Mouse (Mus musculus) heart, embryonic 10.5 days (tissue): ENCODE data around the gene Prdm10. TPM values are rescaled to one million over a fixed set of nuclear protein-coding genes. Genes with fewer than 3 reads are reported as not detected.

Source experiments
- DNase-seq: peaks from one replicate; pipeline ENCODE4 v3.0.0-alpha.2; 2017; ENCODE audit warnings: low spot score
- H3K27ac ChIP-seq: fragments of 300-500 bp; sonication (generic); 2 replicates; pipeline ENCODE4 v1.5.1; 2016; ENCODE audit warnings: mild to moderate bottlenecking
- H3K27me3 ChIP-seq: fragments of 300-500 bp; sonication (generic); 2 replicates; pipeline ENCODE4 v1.6.1; 2016; ENCODE audit warnings: mild to moderate bottlenecking; ENCODE audit not compliant: poor library complexity, insufficient read depth, severe bottlenecking
- H3K36me3 ChIP-seq: fragments of 300-500 bp; sonication (generic); 2 replicates; pipeline ENCODE4 v1.6.1; 2016; ENCODE audit warnings: mild to moderate bottlenecking, moderate library complexity
- H3K4me1 ChIP-seq: fragments of 300-500 bp; sonication (generic); 2 replicates; pipeline ENCODE4 v1.6.1; 2016; ENCODE audit warnings: mild to moderate bottlenecking
- H3K4me3 ChIP-seq: fragments of 300-500 bp; sonication (generic); 2 replicates; pipeline ENCODE4 v1.5.1; 2016; ENCODE audit warnings: mild to moderate bottlenecking, moderate library complexity
- H3K9me3 ChIP-seq: fragments of 300-500 bp; sonication (generic); 2 replicates; pipeline ENCODE4 v1.6.1; 2016; ENCODE audit warnings: mild to moderate bottlenecking, moderate library complexity
- whole genome bisulfite sequencing: fragments of 180-500 bp; shearing (Covaris S2); methylation state at CpG from one replicate; pipeline ENCODE4 v1.1.7; 2016; 5-methylcytosine and 5-hydroxymethylcytosine counted together
- polyA plus RNA-seq: library from polyadenylated mRNA; unstranded; fragments of >200 nt; fragmentation: Nextera tagmentation; extraction: Ambion mirVana; gene quantifications from 2 replicates; pipeline ENCODE4 v1.2.1, GENCODE M21; 2016

Prdm10 gene
- polyA plus RNA-seq, 1 experiment from 2014 or later, result 5.6 TPM

DNA sequence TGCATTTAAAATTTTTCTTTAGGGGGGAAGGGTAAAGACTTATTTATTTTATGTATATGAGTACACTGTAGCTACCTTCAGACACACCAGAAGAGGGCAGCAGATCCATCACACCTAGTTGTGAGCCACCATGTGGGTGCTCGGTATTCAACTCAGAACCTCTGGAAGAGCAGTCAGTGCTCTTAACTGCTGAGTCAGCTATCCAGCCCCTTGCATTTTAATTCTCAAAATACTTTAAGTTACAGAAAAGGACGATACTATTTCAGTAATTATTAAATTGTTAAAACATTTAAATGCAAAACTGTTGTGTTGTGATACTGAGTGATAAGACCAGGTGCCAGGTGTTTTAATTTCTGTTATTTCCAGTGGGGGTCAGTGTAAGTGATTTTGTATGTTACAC lies 124.0 kb downstream of the Prdm10 start:
- Histone ChIP-seq H3K27me3 (no peaks in the 10 kb centered on the region), H3K4me3 (no peak overlapping the region), H3K36me3 (peaks cover 87% of the 10 kb centered on the region), H3K9me3 (no peaks in the 10 kb centered on the region), H3K27ac (no peak overlapping the region), H3K4me1 (no peaks in the 10 kb centered on the region)
- no peak for DNase-seq
- WGBS, result 79% methylated on average over 2 of the region's 2 CpGs

DNA sequence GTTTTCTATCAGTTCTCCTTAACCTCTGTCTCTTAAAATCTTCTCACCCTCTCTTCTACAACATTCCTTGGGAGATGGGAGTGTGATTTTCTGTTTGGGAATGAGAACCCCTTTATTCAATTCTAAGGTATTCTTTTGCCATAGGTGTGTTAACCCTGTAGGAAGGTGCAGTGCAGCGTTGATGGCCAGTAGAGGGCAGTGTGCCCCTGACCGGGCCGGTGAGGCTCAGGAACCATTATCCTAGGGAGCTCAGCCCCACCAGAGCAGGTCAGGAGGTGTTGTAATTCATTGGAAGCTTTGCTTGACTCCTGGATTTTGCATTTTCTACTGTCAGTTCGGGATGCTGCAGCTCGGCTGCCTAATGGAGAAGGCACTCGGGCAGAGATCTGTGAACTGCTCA lies 124.9 kb downstream of the Prdm10 start:
- Histone ChIP-seq H3K27me3 (no peaks in the 10 kb centered on the region), H3K27ac (no peak overlapping the region), H3K4me1 (no peaks in the 10 kb centered on the region), H3K36me3 (peaks cover 89% of the 10 kb centered on the region), H3K4me3 (no peak overlapping the region), H3K9me3 (no peaks in the 10 kb centered on the region)
- no peak for DNase-seq
- 67% methylated on average over 6 of the region's 6 CpGs for WGBS

DNA sequence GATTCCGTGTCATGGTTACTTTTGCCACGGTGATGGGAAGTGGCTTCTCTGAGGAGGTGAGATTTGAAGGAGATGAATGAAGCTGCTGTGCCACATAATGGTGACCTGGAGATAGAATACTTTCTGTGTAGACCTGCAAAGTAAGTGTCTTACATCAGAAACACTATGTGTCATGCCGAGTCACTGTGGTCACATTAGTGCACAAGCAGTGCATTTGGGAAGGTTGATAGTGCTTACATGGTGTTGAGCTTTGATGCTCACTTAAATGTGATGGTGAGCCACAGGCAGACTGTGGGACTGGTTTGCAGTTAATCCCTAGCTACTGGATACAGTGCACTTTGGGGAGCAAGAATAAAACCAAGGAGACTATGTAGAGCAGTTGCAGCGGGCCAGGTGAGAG lies 131.8 kb downstream of the Prdm10 start:
- DNase-seq, result no peak
- 88% methylated on average over 4 of the region's 4 CpGs for WGBS
- no peak overlapping the region for H3K27ac ChIP-seq
- no peaks in the 10 kb centered on the region for H3K4me1 ChIP-seq
- H3K36me3 ChIP-seq, result peaks cover 88% of the 10 kb centered on the region
- H3K27me3 ChIP-seq, result no peaks in the 10 kb centered on the region
- H3K4me3 ChIP-seq, result no peak overlapping the region
- H3K9me3 ChIP-seq, result no peaks in the 10 kb centered on the region

DNA sequence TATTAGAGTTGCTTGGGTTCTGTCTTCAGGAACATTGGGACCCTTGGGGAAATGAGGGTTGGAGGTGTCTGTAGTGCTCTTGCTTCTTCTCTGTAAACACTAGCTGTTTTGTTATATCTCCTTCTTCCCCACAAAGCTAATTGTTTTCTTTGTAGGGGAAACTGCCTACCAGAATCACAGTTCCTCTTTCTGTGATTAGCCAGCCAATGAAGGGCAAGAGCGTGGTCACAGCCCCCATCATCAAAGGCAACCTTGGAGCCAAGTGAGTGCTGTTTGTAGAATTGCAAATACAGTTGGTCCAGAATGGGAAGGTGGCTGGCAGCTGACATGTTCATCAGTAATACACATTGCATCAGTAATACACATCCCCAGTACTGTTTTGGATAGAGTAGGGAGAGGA lies 138.5 kb downstream of the Prdm10 start:
- Histone ChIP-seq H3K27ac (no peak overlapping the region), H3K27me3 (no peaks in the 10 kb centered on the region), H3K36me3 (peaks cover 83% of the 10 kb centered on the region), H3K4me1 (no peaks in the 10 kb centered on the region), H3K9me3 (no peaks in the 10 kb centered on the region), H3K4me3 (no peak overlapping the region)
- WGBS, result 95% methylated on average over 1 of the region's 1 CpGs
- no peak for DNase-seq

DNA sequence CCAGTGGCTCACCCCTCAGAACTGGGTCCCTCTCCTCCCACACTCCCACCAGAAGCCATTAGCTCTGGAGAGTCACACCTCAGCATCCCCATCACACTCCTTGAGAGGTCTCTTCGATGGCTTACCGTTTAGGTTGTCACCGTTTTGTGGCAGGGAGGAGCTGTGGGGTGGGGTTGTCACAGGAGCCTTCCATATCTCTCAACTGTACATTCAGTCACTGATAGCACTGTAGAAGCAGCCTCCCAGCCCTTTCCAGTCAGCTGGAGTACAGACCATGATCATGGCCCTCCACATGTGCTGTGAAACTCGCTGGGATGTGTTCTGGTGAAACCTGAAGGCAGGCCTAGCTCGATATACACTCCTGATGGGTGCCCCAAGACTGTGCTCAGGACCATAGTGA lies 141.8 kb downstream of the Prdm10 start:
- no peaks in the 10 kb centered on the region for H3K4me1 ChIP-seq

DNA sequence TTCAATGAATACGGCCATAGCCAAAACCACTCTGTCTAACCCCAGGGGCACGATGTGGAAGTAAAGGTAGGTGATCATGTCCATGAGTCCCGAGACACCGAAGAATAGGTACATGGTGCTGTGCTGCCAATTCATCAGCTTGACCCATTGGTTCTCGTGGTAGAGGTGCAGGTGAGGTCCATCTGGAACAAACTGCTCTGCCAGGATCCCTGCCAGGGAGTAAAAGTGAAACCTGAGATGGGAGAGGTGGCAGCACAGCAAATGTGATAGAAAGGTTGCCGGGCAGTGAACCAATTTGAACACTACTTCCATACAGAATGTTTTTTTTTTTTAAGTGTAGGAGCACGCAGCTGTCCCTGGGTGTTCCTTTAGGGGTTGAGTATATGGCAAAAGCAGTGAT lies 148.6 kb downstream of the Prdm10 start:
- WGBS, result 81% methylated on average over 7 of the region's 7 CpGs
- no peaks in the 10 kb centered on the region for H3K9me3 ChIP-seq
- peaks cover 8% of the 10 kb centered on the region; the same call in 1 of the 2 replicates for H3K4me1 ChIP-seq
- H3K27ac ChIP-seq, result no peak overlapping the region
- H3K36me3 ChIP-seq, result peaks cover under 1% of the 10 kb centered on the region; the same call in 1 of the 2 replicates
- no peak overlapping the region for H3K4me3 ChIP-seq
- DNase-seq, result no peak
- no peaks in the 10 kb centered on the region for H3K27me3 ChIP-seq

More for the DNA sequence above, 141.8 kb downstream of the Prdm10 start:
- H3K27ac ChIP-seq, result no peak overlapping the region
- 78% methylated on average over 5 of the region's 5 CpGs for WGBS
- peaks cover 58% of the 10 kb centered on the region for H3K36me3 ChIP-seq
- no peaks in the 10 kb centered on the region for H3K27me3 ChIP-seq
- H3K9me3 ChIP-seq, result no peaks in the 10 kb centered on the region
- DNase-seq, result no peak
- H3K4me3 ChIP-seq, result no peak overlapping the region

DNA sequence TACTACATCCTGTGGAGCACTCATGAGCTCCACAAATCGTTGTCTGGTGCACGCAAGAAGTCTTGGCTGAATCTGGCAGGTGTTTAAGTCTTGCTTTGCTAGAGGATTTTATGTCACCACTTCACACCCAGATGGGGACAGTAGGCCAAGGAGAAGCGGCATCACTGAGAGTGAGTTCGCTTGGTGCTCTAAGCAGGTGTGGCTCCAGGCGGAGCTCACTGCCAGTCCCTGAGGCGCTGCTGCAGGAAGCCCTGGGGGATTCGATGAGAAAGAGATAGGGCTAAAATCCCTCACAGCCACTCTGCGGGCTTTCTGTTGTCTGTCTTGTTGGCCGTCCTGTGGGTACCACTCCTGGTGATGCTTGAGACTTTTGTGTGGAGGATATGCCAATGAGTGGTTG lies 149.7 kb downstream of the Prdm10 start:
- peak; percentile 58 for DNase-seq
- Histone ChIP-seq H3K9me3 (no peaks in the 10 kb centered on the region), H3K4me3 (no peak overlapping the region), H3K27me3 (no peaks in the 10 kb centered on the region), H3K4me1 (peaks cover 8% of the 10 kb centered on the region; the same call in 1 of the 2 replicates), H3K27ac (no peak overlapping the region), H3K36me3 (no peaks in the 10 kb centered on the region)
- 69% methylated on average over 9 of the region's 9 CpGs for WGBS

Other genes with a start within 250 kb of the Prdm10 start
- gene Zbtb44, start 249.9 kb upstream of the Prdm10 start, polyA plus RNA-seq, result 4.6 and 6.1 TPM in 2 replicates
- gene St14, start 148.7 kb upstream of the Prdm10 start, polyA plus RNA-seq, result 2.3 and 5.9 TPM in 2 replicates
- 257 and 312 TPM in 2 replicates for gene Aplp2, start 68.7 kb upstream of the Prdm10 start, polyA plus RNA-seq
- 15.2 and 16.1 TPM in 2 replicates for gene Nfrkb, start 105.7 kb downstream of the Prdm10 start, polyA plus RNA-seq
- gene Tmem45b, start 183.9 kb downstream of the Prdm10 start, polyA plus RNA-seq, result 0.07 TPM in 1 of 2 replicates, not detected in the other